Mouse (Mus musculus) ES-E14 (cell line): ENCODE results near the gene Dnajc13. TPM values are rescaled to one million over a fixed set of nuclear protein-coding genes. Genes with fewer than 3 reads are reported as not detected.

ENCODE experiments used
- DNase-seq: peaks from one replicate; pipeline ENCODE4 v3.0.0-alpha.2; 2013; ENCODE audit warnings: low read depth, low spot score
- H3K27ac ChIP-seq: 2 replicates; pipeline ENCODE4 v1.5.1; 2012; ENCODE audit warnings: low read depth, mild to moderate bottlenecking, low read length, moderate library complexity, mixed read lengths; ENCODE audit not compliant: poor library complexity, insufficient read depth, severe bottlenecking
- H3K36me3 ChIP-seq: 2 replicates; pipeline ENCODE4 v1.6.1; 2012; ENCODE audit warnings: mild to moderate bottlenecking, low read length, moderate library complexity, mixed read lengths; ENCODE audit not compliant: control insufficient read depth, poor library complexity, insufficient read depth, severe bottlenecking
- H3K4me1 ChIP-seq, 2 experiments: fragments of 150-350 bp in 1 of 2; sonication (generic) in 1 of 2; 2 replicates each; pipeline ENCODE4 v1.6.1; 2012; ENCODE audit warnings: low read length in 2 of 2, mild to moderate bottlenecking in 1 of 2, mixed read lengths in 1 of 2; ENCODE audit not compliant: control insufficient read depth in 2 of 2, insufficient read depth in 2 of 2, poor library complexity in 1 of 2
- H3K4me3 ChIP-seq, 2 experiments: fragments of 150-350 bp in 1 of 2; sonication (generic) in 1 of 2; 2 replicates each; pipeline ENCODE4 v1.5.1; 2012; ENCODE audit warnings: low read length in 2 of 2, low read depth in 1 of 2, mild to moderate bottlenecking in 1 of 2, mixed read lengths in 1 of 2; ENCODE audit not compliant: insufficient read depth in 1 of 2, poor library complexity in 1 of 2, severe bottlenecking in 1 of 2
- H3K9ac ChIP-seq: 2 replicates; pipeline ENCODE4 v1.6.1; 2012; ENCODE audit warnings: low read depth, mild to moderate bottlenecking, low read length, mixed read lengths; ENCODE audit not compliant: poor library complexity, insufficient read depth, severe bottlenecking
- H3K9me3 ChIP-seq: fragments of 150-350 bp; sonication (generic); 2 replicates; pipeline ENCODE4 v1.6.1; 2012; ENCODE audit warnings: low read depth, mild to moderate bottlenecking, low read length; ENCODE audit not compliant: control insufficient read depth, insufficient read depth
- CHD2 ChIP-seq: IDR thresholded peaks from 2 replicates; pipeline ENCODE4 v1.6.1; 2014; ENCODE audit warnings: mild to moderate bottlenecking, low read depth, low read length, inconsistent platforms
- HCFC1 ChIP-seq: IDR thresholded peaks from 2 replicates; pipeline ENCODE4 v1.6.1; 2012; ENCODE audit warnings: low read length, inconsistent platforms, borderline replicate concordance; ENCODE audit not compliant: insufficient read depth
- MAFK ChIP-seq: IDR thresholded peaks from 2 replicates; pipeline ENCODE4 v1.6.1; 2014; ENCODE audit warnings: mild to moderate bottlenecking, low read depth, low read length, inconsistent platforms; ENCODE audit not compliant: insufficient read depth
- ZC3H11A ChIP-seq: IDR thresholded peaks from 2 replicates; pipeline ENCODE4 v1.6.1; 2012; ENCODE audit warnings: low read depth, mild to moderate bottlenecking, inconsistent platforms, low read length, borderline replicate concordance
- ZNF384 ChIP-seq: IDR thresholded peaks from 2 replicates; pipeline ENCODE4 v1.6.1; 2012; ENCODE audit warnings: low read depth, low read length, inconsistent platforms
- in situ Hi-C, 2 experiments: fragments of 600-800 bp; cut with MboI; formaldehyde crosslinking; loops; one replicate each; pipeline ENCODE4 v1.15.1; 2025; ENCODE audit warnings: low sequenced_read_pairs in 2 of 2, inconsistent platforms in 1 of 2; ENCODE audit not compliant: unreplicated experiment in 2 of 2
- total RNA-seq: library from RNA; depleted of rRNA; stranded (reverse); fragments of 300-350 nt; gene quantifications from 2 replicates; pipeline ENCODE4 v1.2.3, GENCODE M21; 2012

Dnajc13 gene
- total RNA-seq, 1 experiment: 72.3 TPM

DNA sequence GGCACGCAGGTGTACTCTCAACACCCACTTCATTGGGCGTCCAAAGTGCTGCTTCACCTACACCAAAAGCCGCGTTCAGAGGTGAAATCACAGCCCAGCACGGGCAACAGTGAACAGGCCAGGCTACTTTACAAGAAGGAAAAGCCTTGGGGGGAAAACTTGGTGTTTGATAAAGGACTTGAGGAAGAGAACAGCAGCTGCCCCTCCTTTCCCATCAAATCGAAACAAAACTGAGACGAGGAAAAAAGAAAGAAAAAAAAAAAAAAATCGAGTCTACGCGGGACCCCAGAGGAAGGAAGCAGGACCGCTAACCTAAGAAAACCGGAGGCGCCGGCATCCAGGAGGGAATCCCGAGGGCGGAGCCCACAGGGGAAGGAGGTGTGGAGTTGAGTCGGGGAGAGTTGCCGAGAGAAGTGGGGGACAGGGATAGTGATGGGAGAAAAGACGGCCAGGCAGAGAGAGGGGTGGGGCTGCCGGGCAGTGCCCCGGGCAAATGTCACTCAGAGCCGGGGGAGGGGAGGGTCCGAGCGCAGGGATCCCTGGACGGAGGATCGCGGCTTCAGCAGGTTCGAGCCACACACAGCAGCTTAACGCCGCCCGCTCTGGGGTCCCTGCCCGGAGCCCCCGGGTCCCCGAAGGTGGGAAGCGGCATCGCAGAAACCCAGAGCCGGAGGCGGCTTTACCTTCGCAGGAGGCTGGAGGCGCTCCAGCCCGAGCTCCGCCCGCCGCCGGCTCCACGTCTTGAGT, 541 bp downstream of the Dnajc13 start:
- TF ChIP-seq HCFC1: no peak
- peak; percentile 42; the same call in 1 of the 2 replicates for TF ChIP-seq ZNF384

GRCm38 (mm10) chr9:104260306-104260705, 2.4 kb downstream of the Dnajc13 start:
- no peaks in the 10 kb centered on the region for H3K36me3 ChIP-seq
- H3K4me1 ChIP-seq: peaks cover 6 to 11% of the 10 kb centered on the region in 2 experiments; a peak in 3 of 4 replicates
- no peak for DNase-seq
- H3K27ac ChIP-seq: no peak overlapping the region
- in situ Hi-C loops: no loop called here
- H3K9ac ChIP-seq: no peak overlapping the region
- no peaks in the 10 kb centered on the region for H3K9me3 ChIP-seq
- no peak for TF ChIP-seq CHD2
- no peak for TF ChIP-seq MAFK
- TF ChIP-seq ZNF384: no peak
- no peak for TF ChIP-seq ZC3H11A
- TF ChIP-seq HCFC1: no peak
- H3K4me3 ChIP-seq: no peak overlapping the region

More for the DNA sequence above, 541 bp downstream of the Dnajc13 start:
- Histone ChIP-seq H3K36me3 (no peaks in the 10 kb centered on the region), H3K4me3 (peak overlapping the region; percentile 85 to 87), H3K9me3 (no peaks in the 10 kb centered on the region), H3K4me1 (peaks cover 6 to 7% of the 10 kb centered on the region in 2 experiments; a peak in 1 of 4 replicates), H3K27ac (peak overlapping the region; percentile 73), H3K9ac (peak overlapping the region; percentile 91)
- DNase-seq: peak; percentile 38
- in situ Hi-C loops: no loop called here

DNA sequence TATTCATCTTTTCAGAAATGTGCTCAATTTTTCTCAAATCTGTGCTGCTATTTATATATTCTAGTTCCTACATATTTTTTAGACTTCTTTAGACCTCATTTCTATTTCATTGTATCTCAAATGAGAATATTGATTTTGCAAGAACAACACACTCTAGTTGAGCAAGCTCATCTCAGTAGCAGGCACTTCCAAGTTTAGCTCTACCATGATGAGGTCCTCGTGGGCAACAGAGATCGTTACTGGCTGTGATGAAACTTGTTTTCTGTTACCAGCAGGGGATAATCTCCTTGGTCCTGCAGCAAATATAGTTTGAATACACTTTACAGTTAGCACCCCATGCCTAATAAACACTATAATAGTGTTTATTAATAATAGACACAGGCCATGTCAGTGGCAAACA, 6.6 kb downstream of the Dnajc13 start:
- in situ Hi-C loops: no loop called here
- Histone ChIP-seq H3K4me3 (no peak overlapping the region), H3K36me3 (no peaks in the 10 kb centered on the region; the same call in 1 of the 2 replicates), H3K9me3 (no peaks in the 10 kb centered on the region), H3K9ac (no peak overlapping the region), H3K4me1 (peaks cover 0 to 22% of the 10 kb centered on the region in 2 experiments; a peak in 3 of 4 replicates), H3K27ac (no peak overlapping the region)
- no peak for DNase-seq
- TF ChIP-seq CHD2 (no peak), MAFK (no peak), ZNF384 (no peak), HCFC1 (no peak), ZC3H11A (no peak)

- no peak for TF ChIP-seq MAFK
- TF ChIP-seq ZC3H11A: no peak
- no peak for TF ChIP-seq ZNF384
- TF ChIP-seq CHD2: no peak
- TF ChIP-seq HCFC1: no peak
- no peak overlapping the region for H3K4me3 ChIP-seq
- in situ Hi-C loops: no loop called here
These were observed 8.1 kb downstream of the Dnajc13 start for GRCm38 (mm10) chr9:104254408-104255180.

More at GRCm38 (mm10) chr9:104254408-104255180, 8.1 kb downstream of the Dnajc13 start:
- no peaks in the 10 kb centered on the region; the same call in 1 of the 2 replicates for H3K36me3 ChIP-seq
- no peak for DNase-seq
- H3K27ac ChIP-seq: no peak overlapping the region
- peaks cover 0 to 18% of the 10 kb centered on the region in 2 experiments; a peak in 3 of 4 replicates for H3K4me1 ChIP-seq
- H3K9ac ChIP-seq: peak overlapping the region; percentile 5; the same call in 1 of the 2 replicates
- H3K9me3 ChIP-seq: no peaks in the 10 kb centered on the region
